Mouse (Mus musculus) heart, postnatal 14 days (tissue): ENCODE results near the gene Hoxc11. TPM values are rescaled to one million over a fixed set of nuclear protein-coding genes. Genes with fewer than 3 reads are reported as not detected.
A peak's percentile ranks its signal among the peaks of the same experiment; 100 is the strongest.

Experiments used
- DNase-seq, 2 experiments: peaks; one replicate each; pipeline ENCODE4 v3.0.0; 2021 to 2022
- intact Hi-C: fragments of 180-260 bp; cut with DNase I; formaldehyde crosslinking; loops from one replicate; pipeline ENCODE4 v1.15.1; 2025
- total RNA-seq, 2 experiments: library from RNA; stranded (reverse); gene quantifications; 2 replicates each; pipeline ENCODE4 v1.2.3; 2021

The Hoxc11 gene
- total RNA-seq, 2 experiments from 2014 or later, result not detected

DNA sequence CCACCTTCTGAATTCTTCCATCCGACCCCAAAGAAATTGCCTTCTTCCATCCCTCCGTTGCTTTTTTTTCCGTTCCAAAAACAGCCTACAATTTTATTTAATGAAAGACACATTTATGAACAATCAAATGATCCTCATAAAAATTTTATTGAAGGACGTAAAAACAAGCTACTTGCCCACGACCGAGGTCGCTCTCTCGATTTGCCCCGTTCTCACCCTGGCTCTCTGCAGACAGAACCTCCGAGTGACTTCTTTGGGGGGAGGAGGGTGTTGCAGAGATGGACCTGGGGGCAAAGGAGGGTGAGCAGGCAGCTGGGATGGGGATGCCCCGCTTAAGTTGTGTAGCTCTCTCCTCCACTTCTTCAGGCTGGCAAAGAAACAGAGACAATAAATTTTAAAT lies 26.1 kb downstream of the Hoxc11 start:
- intact Hi-C loops, result no loop called here

DNA sequence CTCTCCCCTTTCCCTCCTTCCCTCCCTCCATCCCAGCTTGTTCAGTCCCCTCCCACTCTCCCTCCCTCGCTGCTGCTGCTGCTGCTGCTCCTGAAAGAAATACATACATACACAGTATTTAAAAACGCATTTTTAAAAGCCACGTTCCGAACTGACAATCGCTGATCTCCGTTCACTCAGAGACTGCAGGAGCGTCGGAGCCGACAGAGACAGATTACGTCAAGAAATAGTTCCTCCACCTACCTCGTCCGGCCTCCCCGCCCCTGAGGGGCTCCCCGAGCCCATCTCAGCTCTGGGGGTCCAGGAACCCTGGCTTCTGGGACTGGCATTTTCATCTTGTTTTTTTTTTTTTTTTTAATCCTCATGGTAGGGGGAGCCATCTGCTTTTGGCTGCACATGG lies 26.7 kb downstream of the Hoxc11 start:
- DNase-seq, result no peak
- intact Hi-C loops, result no loop called here

More for the DNA sequence above, 26.1 kb downstream of the Hoxc11 start:
- no peak for DNase-seq

GRCm38 (mm10) chr15:102981379-102982288 lies 27.4 kb downstream of the Hoxc11 start:
- DNase-seq, result no peak

GRCm38 (mm10) chr15:102983716-102984115 lies 29.5 kb downstream of the Hoxc11 start:
- DNase-seq, result no peak
- intact Hi-C loops, result no loop called here

More at GRCm38 (mm10) chr15:102981379-102982288, 27.4 kb downstream of the Hoxc11 start:
- intact Hi-C loops, result no loop called here

GRCm38 (mm10) chr15:102984521-102984920 lies 30.3 kb downstream of the Hoxc11 start:
- intact Hi-C loops, result no loop called here

GRCm38 (mm10) chr15:102984925-102985324 lies 30.7 kb downstream of the Hoxc11 start:
- DNase-seq, result no peak
- intact Hi-C loops, result loop anchor here (5.0 kb wide), 2 partner anchors 147 to 322 kb away; no protein-coding TSS in a partner anchor

More at GRCm38 (mm10) chr15:102984521-102984920, 30.3 kb downstream of the Hoxc11 start:
- DNase-seq, result no peak

GRCm38 (mm10) chr15:102987124-102987833 lies 33.1 kb downstream of the Hoxc11 start:
- intact Hi-C loops, result loop anchor here (1.0 to 5.0 kb wide), 5 partner anchors 145 to 320 kb away; no protein-coding TSS in a partner anchor

GRCm38 (mm10) chr15:102988078-102988477 lies 33.9 kb downstream of the Hoxc11 start:
- intact Hi-C loops, result loop anchor here (5.0 kb wide), 2 partner anchors 144 to 319 kb away; no protein-coding TSS in a partner anchor

More at GRCm38 (mm10) chr15:102987124-102987833, 33.1 kb downstream of the Hoxc11 start:
- peak; percentile 92 to 97 for DNase-seq

DNA sequence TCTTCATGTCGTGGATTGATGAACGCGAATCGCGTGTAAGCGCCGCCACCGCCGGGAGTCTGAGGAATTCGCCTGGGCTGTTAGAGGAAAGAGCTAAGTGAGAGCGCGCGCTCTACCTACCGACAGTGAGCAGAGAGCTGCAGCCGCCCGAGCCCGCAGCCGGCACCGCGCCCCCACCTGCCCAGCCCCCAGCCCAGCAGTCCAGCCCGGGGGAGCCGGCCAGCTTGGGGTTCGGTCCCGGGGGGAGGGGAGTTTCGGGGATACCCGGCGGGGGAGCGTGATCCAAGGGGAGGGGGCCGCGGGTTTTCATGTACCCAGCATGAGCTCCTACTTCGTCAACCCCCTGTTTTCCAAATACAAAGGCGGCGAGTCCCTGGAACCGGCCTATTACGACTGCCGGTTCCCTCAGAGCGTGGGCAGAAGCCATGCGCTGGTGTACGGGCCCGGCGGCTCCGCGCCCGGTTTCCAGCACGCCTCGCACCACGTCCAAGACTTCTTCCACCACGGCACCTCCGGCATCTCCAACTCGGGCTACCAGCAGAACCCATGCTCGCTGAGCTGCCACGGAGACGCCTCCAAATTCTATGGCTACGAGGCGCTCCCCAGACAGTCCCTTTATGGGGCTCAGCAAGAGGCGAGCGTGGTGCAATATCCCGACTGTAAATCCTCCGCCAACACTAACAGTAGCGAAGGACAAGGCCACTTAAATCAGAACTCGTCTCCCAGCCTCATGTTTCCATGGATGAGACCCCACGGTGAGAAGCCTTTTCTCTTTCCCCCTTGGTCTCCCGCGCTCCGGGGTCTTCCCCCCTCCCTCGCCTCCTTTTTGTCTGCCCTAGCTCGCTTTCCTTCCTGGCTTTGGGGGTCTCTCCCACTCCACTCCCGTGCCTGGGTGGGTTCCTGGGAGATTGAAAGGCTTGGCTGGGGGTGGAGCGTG lies 36.5 kb downstream of the Hoxc11 start, which contains the start of gene Hoxc8:
Gene Hoxc8 (plus strand): TSS at position 147 of the 937 bp plus-strand sequence.
- no peak for DNase-seq
- intact Hi-C loops, result no loop called here

More at GRCm38 (mm10) chr15:102988078-102988477, 33.9 kb downstream of the Hoxc11 start:
- DNase-seq, result no peak

DNA sequence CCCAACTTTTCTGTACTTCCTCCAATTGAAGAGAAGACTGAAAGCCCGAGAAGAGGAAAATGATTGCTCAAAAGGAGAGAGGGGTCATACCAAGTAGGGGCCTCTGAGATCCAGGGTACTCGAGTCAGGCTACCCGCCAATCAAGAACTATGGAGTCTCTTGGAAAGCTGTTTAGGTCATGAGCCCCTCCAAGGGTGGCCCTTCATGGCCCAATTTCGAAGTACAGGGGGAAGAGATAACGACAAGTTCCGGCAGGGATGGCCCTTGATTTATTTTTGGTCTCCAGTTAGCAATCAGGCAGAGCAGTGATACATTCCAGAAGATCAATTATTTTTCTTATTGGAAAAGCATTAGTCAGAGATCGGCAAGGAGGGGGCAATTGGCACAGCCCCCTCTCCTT lies 37.6 kb downstream of the Hoxc11 start:
- intact Hi-C loops, result no loop called here
- DNase-seq, result no peak

GRCm38 (mm10) chr15:102992206-102992605 lies 38.0 kb downstream of the Hoxc11 start:
- DNase-seq, result no peak
- intact Hi-C loops, result no loop called here

DNA sequence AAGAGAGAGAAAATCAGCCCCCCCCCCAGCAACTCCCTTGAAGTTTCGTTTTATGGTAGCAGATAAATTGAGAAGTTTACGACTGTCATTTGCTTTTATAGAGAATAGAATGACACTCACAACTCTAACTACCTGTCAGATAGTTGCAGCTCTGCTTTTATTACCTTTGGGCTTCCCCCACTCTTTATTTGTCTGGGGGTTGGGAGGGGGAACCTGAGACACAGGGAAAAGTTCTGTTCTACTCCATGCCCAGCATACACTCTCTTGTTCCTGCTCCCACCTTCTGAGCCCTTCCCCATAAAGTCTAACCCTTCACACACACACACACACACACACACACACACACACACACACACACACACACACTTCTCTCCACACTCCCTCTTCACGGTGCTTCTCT lies 38.6 kb downstream of the Hoxc11 start:
- intact Hi-C loops, result no loop called here
- no peak for DNase-seq

- DNase-seq, result no peak
- intact Hi-C loops, result no loop called here
Observed at GRCm38 (mm10) chr15:102996548-102996947, 42.3 kb downstream of the Hoxc11 start.

DNA sequence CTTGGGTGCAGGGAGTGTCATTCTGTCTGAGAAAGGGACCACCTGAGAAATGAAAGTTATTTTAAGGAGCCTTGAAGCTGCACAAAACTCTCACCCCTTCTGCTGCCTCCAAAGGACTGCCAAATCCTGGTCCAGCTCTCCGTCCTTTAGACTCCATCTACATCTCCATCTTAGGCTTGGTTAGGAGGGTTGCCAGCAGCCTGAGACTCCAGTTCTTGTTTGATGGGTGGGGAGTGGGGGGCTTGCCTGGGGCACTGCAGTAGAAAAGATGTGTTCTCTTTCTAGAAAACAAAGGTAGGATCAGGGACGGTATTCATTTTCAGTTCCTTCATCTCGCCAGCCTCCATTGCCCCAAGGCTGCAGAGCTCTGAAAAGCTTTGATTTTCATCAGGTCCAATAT lies 43.2 kb downstream of the Hoxc11 start:
- intact Hi-C loops, result no loop called here
- no peak for DNase-seq

DNA sequence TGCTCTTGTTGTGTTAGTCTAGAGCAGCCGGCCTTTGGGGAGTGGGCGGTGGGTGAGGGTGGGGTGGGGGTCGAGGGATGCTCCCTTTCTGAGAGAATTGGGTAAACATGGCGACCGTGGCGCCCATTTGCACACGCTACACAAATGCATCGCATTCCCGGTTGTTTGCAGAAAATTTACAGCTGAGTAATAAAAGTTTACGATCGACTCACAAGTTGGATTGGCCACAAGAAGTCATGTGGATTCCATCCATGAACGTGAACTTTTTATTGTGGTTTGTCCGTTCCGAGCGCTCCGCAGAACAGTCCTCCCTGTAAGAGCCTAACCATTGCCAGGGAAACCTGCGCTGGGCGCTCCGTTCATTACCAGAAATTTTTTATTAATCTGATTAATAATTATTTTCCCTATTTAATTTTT lies 43.7 kb downstream of the Hoxc11 start, which contains the start of gene Hoxc6:
Gene Hoxc6 (plus strand): TSS at position 319 of the 417 bp plus-strand sequence.
- intact Hi-C loops, result no loop called here
- no peak for DNase-seq

DNA sequence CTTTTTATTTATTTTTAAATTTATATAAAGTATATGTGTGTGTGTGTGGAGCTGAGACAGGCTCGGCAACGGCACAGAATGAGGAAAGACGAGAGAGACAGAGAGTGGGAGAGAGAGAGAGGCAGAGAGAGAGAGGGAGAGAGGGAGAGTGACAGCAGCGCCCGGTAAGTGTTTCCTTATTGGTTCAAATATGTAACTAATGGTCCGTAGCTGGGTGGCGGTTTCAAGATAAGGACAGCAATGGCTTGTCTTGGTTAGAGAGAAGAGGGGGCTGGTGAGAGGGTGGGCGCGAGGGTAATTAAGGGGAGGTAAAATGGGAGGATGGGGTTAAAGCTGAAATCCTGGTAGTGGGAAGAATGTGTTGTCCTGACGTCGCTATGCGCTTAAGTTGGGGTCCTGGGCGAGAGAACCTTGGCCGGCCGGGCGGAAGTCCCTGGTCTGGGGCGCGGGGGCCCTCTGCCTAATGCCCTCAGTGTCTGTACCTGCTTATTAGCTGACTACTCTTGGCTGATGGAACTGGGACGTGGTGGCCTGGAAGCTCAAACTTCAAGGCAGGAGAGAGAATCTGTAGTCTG lies 44.5 kb downstream of the Hoxc11 start:
- intact Hi-C loops, result no loop called here
- no peak for DNase-seq

DNA sequence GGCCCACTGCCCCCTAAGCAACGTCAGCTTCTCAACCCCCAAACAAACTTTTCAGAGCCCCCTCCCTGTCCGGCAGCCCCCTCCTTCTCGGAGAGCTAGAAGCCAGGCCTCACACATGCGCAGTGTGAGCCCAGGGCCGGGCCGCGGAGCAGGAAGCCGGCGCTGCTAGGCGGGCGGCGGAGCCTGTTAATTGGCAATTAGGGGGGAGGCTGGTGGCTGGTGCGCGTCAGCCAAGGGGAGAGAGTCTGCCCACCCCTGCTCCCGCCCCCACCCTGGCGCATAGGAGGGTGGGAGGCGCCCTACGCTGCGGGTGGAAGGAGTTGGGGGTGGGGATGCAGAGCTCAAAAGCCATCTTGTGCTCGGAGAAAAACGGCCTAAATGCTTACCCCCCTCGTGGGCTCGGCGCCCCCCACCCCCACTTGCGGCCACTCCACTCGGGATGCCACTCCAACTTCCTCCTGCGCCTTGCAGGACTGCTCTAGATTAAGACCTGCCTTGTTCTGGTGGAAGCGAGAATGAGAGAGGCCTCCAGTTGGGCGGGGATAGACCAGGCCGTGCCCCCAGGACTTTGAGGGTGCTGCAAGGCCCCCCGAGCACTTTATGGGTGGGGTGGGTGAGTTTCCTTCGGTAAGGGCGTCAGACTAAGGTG lies 45.1 kb downstream of the Hoxc11 start:
- intact Hi-C loops, result no loop called here
- DNase-seq, result peak; percentile 63 to 65

- intact Hi-C loops, result no loop called here
- DNase-seq, result no peak
Observed at GRCm38 (mm10) chr15:102999955-103000354, 45.7 kb downstream of the Hoxc11 start.

GRCm38 (mm10) chr15:103000501-103000901 lies 46.3 kb downstream of the Hoxc11 start:
- DNase-seq, result no peak

More at GRCm38 (mm10) chr15:103000501-103000901, 46.3 kb downstream of the Hoxc11 start:
- intact Hi-C loops, result no loop called here
